Mouse (Mus musculus): ENCODE results near the gene Rrbp1.
A peak's percentile ranks its signal among the peaks of the same experiment; 100 is the strongest.

The Rrbp1 gene

DNA sequence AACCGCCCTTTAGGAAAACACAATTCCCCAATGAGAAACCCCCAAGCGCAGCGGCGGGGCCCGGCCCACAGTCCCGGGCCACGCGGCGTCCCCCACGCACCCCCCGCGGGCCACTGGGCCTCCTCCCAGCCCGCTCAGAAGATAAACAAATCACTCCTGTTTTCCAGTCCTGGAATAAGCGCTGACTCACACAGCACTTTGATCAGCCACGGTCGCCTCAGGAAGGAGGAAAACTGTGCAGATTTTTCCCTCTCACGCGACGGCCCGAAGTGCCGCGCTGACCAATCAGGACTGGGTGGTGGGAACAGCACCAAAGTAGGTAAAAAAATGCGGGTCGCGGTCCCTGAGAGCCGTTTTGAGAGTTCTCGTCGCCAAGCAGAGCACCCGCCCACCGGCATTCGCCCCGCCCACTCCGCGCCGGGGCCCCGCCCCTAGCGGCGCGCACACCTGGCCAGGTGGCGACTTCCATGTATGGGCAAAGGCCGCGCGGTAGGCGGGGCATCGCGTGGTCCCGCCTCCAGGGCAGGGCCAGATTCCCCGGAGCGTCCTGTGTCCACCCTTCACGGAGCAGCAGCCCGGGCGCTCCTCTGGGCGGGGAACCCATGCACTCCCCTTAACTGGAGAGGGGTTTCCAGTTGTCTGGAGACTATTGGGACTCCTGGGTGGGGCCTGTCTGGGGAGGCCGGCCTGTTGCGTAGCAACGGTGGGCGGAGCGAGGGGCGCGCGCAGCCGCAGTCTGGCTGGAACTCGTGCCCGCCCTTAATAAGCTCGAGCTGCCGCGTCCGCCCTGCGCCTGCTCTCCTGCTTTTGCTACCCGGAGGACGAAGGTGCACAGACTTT is 96.1 kb downstream of the Rrbp1 start, which contains the start of gene Dstn:
TSS of gene Dstn (plus strand) at position 561 of the 840 bp plus-strand sequence.
- peak; percentile 98 for DNase-seq

DNA sequence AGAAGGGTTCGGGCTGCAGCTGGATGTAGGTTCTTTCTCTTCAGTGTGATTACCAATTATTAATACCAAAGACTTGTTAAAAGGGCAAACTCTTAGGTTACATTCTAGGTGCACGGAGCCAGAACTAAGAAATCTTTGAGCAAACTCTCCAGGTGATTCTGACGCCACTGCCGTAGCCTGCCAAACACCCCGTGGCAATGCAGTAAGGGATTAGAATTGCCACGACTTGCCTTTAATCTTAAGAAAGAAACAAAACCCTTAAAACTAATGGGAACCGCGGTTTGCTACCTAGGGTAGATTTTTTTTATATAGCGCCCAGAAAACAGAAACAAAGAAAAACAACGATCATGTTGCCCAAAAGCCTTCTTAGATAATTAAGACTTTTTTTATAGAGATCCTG is 96.8 kb downstream of the Rrbp1 start:
- peak in 1 of 2 experiments; percentile 4 for DNase-seq

DNA sequence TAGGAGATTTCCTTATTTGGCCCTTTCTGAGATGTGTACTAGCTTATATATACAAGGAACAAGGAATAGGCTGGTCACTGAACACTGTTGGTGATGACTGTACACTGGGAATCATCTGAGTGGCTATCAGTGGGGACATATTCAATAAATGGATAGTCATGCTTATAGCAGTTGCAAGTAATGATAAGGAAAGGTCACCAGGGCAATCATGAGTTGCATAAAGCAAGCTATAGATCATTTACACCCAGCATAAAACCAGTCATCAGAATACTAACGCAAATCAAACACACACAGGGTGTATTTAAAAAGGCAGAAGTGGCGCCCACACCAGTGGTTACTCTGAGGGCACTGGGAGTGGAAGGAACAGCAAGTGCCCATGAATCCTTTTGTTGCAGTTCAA is 98.9 kb downstream of the Rrbp1 start:
- DNase-seq: no peak

DNA sequence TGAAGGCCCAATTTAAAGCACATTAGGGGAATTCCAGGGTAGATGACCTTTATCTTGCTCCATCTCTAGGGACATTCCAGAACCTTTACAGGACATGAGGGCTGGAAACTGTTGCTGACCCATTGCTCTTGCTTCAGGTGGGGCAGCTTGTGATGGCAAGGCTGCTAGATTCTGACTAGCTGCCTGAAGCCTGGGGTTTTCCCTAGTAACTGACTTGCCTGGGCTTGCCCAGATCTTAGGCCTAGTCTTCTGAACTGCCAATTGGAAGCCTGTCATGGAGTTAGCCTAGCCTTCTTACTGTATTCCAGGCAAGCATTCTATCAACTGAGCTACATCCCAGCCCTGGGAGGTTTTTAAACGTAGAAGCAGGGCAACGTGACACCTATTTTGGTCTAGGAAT is 101.8 kb downstream of the Rrbp1 start:
- no peak for DNase-seq

GRCm38 (mm10) chr2:143904896-143905295 is 106.2 kb downstream of the Rrbp1 start:
- DNase-seq: no peak

DNA sequence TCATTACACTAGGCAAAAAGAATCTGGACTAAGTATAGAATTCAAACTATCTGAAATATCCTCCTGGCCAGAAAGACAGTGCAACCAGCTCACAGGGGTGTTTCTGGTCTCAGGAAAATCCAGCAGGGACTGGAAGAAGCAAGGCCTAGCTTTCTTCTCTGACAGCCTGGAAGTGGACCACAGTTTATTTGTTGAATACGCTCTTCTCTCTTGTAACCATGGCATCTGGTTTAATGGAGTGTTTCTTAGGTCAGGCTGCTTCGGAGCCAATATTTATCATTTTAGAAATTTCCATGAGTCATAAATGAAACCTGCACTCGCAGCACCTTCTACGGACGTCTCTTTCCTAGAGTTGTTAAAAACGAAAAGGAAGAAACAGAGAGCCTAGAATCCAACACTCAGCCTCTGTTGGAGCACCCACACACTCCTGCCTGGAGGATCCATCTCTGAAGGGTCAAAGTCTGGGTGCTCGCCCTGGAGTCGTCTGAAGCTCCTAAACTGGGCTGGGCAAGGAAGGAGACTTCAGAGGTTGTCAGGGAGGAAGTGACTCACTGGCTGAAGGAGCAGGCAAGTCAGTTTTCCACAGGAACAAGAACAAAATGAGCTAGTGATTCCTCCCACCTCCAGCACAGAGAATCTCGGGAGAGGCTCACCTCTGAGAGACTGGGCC is 107.6 kb downstream of the Rrbp1 start:
- DNase-seq: no peak

- DNase-seq: no peak
These were observed 110.2 kb downstream of the Rrbp1 start for GRCm38 (mm10) chr2:143900821-143901351.

- no peak for DNase-seq
These were observed 111.4 kb downstream of the Rrbp1 start for GRCm38 (mm10) chr2:143899470-143900220.

All from B cell, adult 2 months (primary cell).